Mouse (Mus musculus) liver, adult 2 months (tissue): ENCODE results near the gene Gata1.

Source experiments
- CTCF ChIP-seq: fragments of 200-500 bp; IDR thresholded peaks from 2 replicates; pipeline ENCODE4 v1.5.1; 2011; ENCODE audit warnings: low read depth, low read length, control low read depth
- POLR2A ChIP-seq: fragments of 200-500 bp; IDR thresholded peaks from 2 replicates; pipeline ENCODE4 v1.6.1; 2011; ENCODE audit warnings: low read length, control low read depth; ENCODE audit not compliant: insufficient read depth; ENCODE audit errors: extremely low read depth

- TF ChIP-seq POLR2A = no peak
- TF ChIP-seq CTCF = no peak
Observed at GRCm38 (mm10) chrX:7993068-7993735, 15.3 kb upstream of the Gata1 start.
